Mouse (Mus musculus): ENCODE data around the gene Zfp729b. TPM values are rescaled to one million over a fixed set of nuclear protein-coding genes. Genes with fewer than 3 reads are reported as not detected.

The Zfp729b gene
- 10 to 100 TPM; 11.9 to 13.8 TPM for total RNA-seq (2023)

DNA sequence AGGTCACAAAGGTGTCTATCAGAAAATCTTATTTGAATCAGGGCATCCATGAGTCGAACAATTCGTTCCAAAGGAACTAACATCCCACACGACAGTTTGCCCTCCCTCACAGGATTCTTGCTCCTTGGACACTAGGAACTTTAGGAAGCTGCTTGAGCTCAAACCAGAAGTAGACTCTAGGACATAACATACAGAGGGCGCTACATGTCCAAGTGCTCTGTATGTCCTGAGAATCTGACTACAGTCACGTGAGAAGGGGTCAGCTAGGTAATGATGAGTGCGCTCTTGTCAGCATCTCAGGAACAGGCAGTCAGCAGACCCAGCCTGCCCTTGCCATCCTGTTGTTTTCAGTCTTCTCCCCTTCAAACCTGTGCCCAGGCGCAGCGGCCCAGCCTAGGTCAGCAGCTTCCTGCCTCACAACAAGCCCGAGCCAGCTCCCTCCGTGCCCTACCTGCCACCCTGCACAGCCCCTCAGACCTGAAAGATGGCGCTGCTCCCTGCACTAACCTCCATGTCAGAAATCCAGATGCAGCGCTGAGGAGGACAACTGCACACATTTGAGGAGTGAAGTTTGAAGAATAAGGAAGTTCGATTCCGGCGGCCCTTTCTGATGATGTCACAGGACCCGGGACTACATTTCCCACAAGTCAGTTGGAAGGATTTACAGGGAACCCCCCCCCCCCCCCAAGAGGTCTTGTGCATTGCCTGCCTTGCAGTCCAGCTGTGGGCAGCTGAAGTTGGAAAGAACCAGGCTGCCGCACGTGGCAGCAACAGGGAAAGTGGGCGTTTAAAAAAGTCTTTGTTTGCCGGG lies at the start of gene Zfp729b:
Zfp729b (minus strand) TSS at position 642 of the 811 bp plus-strand sequence.

DNA sequence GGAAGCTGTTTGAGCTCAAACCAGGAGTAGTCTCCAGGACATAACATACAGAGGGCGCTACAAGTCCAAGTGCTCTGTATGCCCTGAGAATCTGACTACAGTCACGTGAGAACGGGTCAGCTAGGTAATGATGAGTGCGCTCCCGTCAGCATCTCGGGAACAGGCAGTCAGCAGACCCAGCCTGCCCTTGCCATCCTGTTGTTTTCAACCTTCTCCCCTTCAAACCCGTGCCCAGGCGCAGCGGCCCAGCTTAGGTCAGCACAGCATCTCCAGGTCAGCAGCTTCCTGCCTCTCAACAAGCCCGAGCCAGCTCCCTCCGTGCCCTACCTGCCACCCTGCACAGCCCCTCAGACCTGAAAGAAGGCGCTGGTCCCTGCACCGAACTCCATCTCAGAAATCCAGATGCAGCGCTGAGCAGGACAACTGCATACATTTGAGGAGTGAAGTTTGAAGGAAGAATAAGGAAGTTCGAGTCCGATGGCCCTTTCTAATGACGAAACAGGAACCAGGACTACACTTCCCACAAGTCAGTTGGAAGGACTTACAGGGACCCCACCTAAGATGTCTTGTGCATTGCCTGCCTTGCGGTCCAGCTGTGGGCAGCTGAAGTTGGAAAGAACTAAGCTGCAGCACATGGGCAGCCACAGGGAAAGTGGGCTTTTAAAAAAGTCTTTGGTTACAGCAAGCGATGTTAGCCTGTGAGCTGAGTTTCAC lies 27.9 kb upstream of the Zfp729b start, which contains the start of the genes Gm49345 and Zfp729a:
Gm49345 (minus strand) TSS at position 476 of the 714 bp plus-strand sequence.
Zfp729a (minus strand) TSS at position 498 of the 714 bp plus-strand sequence.

DNA sequence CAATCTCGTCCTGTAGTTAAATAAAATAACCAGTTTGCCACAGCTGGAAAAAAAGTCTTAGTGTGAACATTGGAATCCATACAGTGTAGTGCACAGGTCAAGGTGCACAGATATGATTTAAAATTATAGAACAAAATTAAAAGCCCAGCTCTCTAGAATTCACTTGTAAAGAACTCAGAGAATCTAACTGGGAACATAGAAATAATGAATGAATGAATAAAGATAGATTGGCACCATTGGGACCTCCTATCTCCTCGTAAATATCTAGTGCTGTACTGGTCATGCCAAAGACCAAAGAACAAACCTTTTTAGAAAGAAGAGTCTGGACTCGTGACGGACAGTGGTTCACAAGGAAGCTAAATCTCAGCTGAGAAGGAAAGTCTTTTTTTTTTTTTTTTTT lies 55.8 kb downstream of the Zfp729b start, which contains the start of gene Zfp748:
Zfp748 (minus strand) TSS at position 101 of the 400 bp plus-strand sequence.

Other genes with a start within 250 kb of the Zfp729b start
- 1 to 10 TPM in 1 of 2 experiments, not detected in 1; 2.5 TPM for gene Gm28044, start 249.2 kb downstream of the Zfp729b start, total RNA-seq (2023)
- 1 to 10 TPM; 5.4 to 6.0 TPM for gene Zfp953, start 249.1 kb downstream of the Zfp729b start, total RNA-seq (2023)
- 1 to 10 TPM in 1 of 2 experiments, not detected in 1; 2.1 TPM for gene Gm28041, start 234.0 kb downstream of the Zfp729b start, total RNA-seq (2023)
- 1 to 10 TPM; 4.8 to 6.1 TPM for gene Zfp456, start 233.9 kb downstream of the Zfp729b start, total RNA-seq (2023)
- 10 to 100 TPM in 1 of 2 experiments, 1 to 10 TPM in 1; 9.8 to 10.0 TPM for gene Zfp429, start 209.9 kb downstream of the Zfp729b start, total RNA-seq (2023)
- gene Zfp459, start 188.3 kb downstream of the Zfp729b start, total RNA-seq (2023): under 1 TPM; 0.37 to 0.97 TPM
- gene Zfp874a, start 158.1 kb downstream of the Zfp729b start, total RNA-seq (2023): 1 to 10 TPM; 4.8 to 7.2 TPM
- 10 to 100 TPM in 1 of 2 experiments, 1 to 10 TPM in 1; 8.6 to 12.8 TPM for gene Zfp874b, start 125.4 kb downstream of the Zfp729b start, total RNA-seq (2023)
- 1 to 10 TPM; 5.3 to 7.2 TPM for gene Zfp58, start 109.2 kb downstream of the Zfp729b start, total RNA-seq (2023)
- gene Gm26965, start 83.6 kb downstream of the Zfp729b start, total RNA-seq (2023): 1 to 10 TPM in 1 of 2 experiments, not detected in 1; 2.2 TPM
- 10 to 100 TPM; 15.1 to 20.6 TPM for gene Zfp87, start 83.5 kb downstream of the Zfp729b start, total RNA-seq (2023)
- 1 to 10 TPM; 6.6 to 6.9 TPM for gene Zfp748, start 55.9 kb downstream of the Zfp729b start, total RNA-seq (2023)
- gene Gm49345, start 28.1 kb upstream of the Zfp729b start, total RNA-seq (2023): 1 to 10 TPM in 1 of 2 experiments, not detected in 1; 2.1 TPM
- gene Zfp729a, start 28.1 kb upstream of the Zfp729b start, total RNA-seq (2023): 10 to 100 TPM; 10.1 to 11.9 TPM
- 10 to 100 TPM in 1 of 2 experiments, 1 to 10 TPM in 1; 7.5 to 10.5 TPM for gene Zfp738, start 77.4 kb upstream of the Zfp729b start, total RNA-seq (2023)
- gene Zfp65, start 119.5 kb upstream of the Zfp729b start, total RNA-seq (2023): 10 to 100 TPM; 10.8 to 12.0 TPM
- 1 to 10 TPM; 1.9 to 3.7 TPM for gene Zfp85, start 145.5 kb upstream of the Zfp729b start, total RNA-seq (2023)
- gene Zfp493, start 170.0 kb upstream of the Zfp729b start, total RNA-seq (2023): 1 to 10 TPM in 1 of 2 experiments, under 1 TPM in 1; 0.52 to 1.8 TPM
- 1 to 10 TPM; 2.1 to 2.5 TPM for gene Zfp273, start 204.0 kb upstream of the Zfp729b start, total RNA-seq (2023)
- gene Gm10037, start 221.4 kb upstream of the Zfp729b start, total RNA-seq (2023): not detected